Mouse (Mus musculus): ENCODE measurements around the gene Zfp940. TPM values are rescaled to one million over a fixed set of nuclear protein-coding genes. Genes with fewer than 3 reads are reported as not detected.
"Not testable (repeated sequence)": the region's sequence is repeated elsewhere in the genome, so short reads cannot be mapped to it uniquely, and the experiment has no call there.

Zfp940 gene
- 11.8 and 12.4 TPM in 2 replicates for polyA plus RNA-seq (2016; fragmentation: Nextera tagmentation; extraction: Ambion mirVana)

DNA sequence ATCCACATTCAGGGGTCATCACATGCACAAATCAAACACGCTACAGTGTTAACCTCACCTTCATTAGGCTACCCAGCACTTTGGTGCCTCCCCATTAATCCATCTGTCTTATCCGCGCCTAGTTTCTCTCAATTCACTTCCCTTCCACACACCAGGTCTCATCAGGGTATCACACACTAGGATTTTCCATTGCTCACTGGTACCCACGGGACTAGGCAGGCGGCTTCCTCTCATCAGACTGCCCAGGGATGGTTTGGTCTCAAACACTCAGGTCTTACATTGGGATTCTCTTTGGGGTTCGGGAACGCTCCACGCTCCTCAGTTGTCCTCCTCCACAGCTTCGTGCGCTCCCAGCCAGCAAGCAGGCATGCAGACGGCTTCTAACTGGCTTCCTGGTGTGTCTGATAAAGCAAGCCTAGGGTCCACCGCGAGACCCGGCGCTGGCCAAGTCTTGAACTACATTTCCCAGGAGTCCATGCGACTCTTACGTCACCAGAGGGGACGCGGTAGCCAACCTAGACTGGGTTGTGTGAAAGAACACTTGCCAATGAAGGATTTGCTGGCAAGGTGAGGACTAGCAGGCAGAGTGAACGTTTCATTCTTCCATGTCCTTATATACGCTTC is at the start of gene Zfp940:
Gene Zfp940, minus strand, starts transcription at position 451 of the 624 bp plus-strand sequence.
- no peaks in the 10 kb centered on the region for H3K27me3 ChIP-seq
- peaks cover 10% of the 10 kb centered on the region for H3K4me1 ChIP-seq
- 0 out of 2 replicates have a peak, but pooled peaks cover 4% of the 10 kb centered on the region for H3K9me3 ChIP-seq
- ATAC-seq (ENCODE audit: low FRiP score, low read depth), result peak; percentile 98
- H3K4me3 ChIP-seq, result peak within 1 kb of the TSS; percentile 58
- peaks cover 18% of the 10 kb centered on the region for H3K36me3 ChIP-seq
- H3K27ac ChIP-seq (replicated peaks), result peak within 1 kb of the TSS; percentile 32
- peak within 1 kb of the TSS; percentile 70 for H3K9ac ChIP-seq (replicated peaks)
- peak within 1 kb of the TSS; percentile 81 for H3K4me2 ChIP-seq (replicated peaks)
- 2% methylated on average over 21 of the region's 21 CpGs for WGBS

DNA sequence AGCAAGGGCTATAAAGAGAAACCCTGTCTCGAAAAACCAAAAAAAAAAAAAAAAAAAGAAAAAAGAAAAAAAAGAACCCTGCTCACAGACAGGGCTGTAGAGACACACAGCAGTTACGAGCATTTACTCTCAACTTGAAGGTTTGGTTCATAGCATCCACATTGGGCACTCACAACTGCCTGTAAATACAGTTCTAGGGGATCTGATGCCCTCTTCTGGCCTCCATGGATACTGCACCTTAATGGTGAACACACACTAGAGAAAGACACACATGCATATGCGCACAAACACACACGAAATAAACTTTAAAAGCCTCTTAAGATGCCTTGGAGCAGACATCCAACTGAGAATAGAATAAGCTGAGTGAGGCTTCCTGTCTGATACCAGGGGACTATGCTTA is 44.9 kb upstream of the Zfp940 start:
- Histone ChIP-seq H3K9me3 (peaks cover 35% of the 10 kb centered on the region), H3K36me3 (peaks cover 94% of the 10 kb centered on the region), H3K9ac (replicated peaks) (no peak overlapping the region), H3K27me3 (no peaks in the 10 kb centered on the region), H3K4me2 (replicated peaks) (no peak overlapping the region), H3K4me3 (no peak overlapping the region), H3K27ac (replicated peaks) (no peak overlapping the region), H3K4me1 (no peaks in the 10 kb centered on the region)
- ATAC-seq (ENCODE audit: low FRiP score, low read depth), result no peak
- 96% methylated on average over 3 of the region's 4 CpGs for WGBS

DNA sequence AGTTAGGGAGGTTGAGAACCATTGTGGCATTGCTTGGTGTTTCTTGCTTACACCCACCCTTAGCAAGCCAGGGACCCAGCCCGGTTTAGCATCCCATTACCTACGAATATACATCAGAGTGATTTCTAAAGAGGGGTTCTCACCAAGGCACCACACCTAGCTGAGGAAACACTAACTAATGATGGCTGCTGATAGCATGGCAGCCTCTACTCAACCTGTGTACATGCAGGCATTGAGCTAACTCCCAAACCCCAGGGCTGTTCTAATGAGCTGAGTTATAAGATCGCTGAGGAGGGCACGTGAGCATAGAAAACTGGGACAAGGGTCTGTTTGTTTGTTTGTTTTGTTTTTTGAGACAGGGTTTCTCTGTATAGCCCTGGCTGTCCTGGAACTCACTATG is 39.3 kb upstream of the Zfp940 start:
- no peaks in the 10 kb centered on the region for H3K4me1 ChIP-seq
- H3K9me3 ChIP-seq, result peaks cover 51% of the 10 kb centered on the region
- no peaks in the 10 kb centered on the region for H3K27me3 ChIP-seq
- H3K4me2 ChIP-seq (replicated peaks), result no peak overlapping the region
- H3K36me3 ChIP-seq, result peaks cover 81% of the 10 kb centered on the region
- H3K27ac ChIP-seq (replicated peaks), result no peak overlapping the region
- no peak for ATAC-seq (ENCODE audit: low FRiP score, low read depth)
- 96% methylated on average over 4 of the region's 4 CpGs for WGBS
- no peak overlapping the region for H3K9ac ChIP-seq (replicated peaks)
- no peak overlapping the region for H3K4me3 ChIP-seq

DNA sequence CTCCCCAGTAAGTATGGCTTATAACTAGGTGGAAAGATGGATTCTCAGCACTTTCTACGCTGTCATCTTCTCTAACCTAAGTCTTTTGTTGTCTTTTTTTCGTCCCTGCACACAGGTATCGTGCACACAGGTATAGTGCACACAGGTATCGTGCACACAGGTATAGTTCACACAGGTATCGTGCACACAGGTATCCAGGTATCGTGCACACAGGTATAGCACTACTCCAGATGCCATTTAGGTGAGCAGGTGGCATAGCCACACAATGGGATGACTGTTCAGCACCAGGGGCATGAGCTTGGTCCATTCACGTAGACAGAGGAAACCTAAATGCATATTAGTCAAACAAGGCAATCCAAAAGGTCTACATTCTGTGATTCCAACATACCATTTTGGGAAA is 37.0 kb upstream of the Zfp940 start:
- Histone ChIP-seq H3K9ac (replicated peaks) (no peak overlapping the region), H3K4me3 (no peak overlapping the region), H3K4me1 (no peaks in the 10 kb centered on the region), H3K27me3 (no peaks in the 10 kb centered on the region), H3K36me3 (peaks cover 60% of the 10 kb centered on the region), H3K27ac (replicated peaks) (no peak overlapping the region), H3K9me3 (peaks cover 57% of the 10 kb centered on the region), H3K4me2 (replicated peaks) (no peak overlapping the region)
- ATAC-seq (ENCODE audit: low FRiP score, low read depth), result no peak
- WGBS, result 95% methylated on average over 7 of the region's 7 CpGs

DNA sequence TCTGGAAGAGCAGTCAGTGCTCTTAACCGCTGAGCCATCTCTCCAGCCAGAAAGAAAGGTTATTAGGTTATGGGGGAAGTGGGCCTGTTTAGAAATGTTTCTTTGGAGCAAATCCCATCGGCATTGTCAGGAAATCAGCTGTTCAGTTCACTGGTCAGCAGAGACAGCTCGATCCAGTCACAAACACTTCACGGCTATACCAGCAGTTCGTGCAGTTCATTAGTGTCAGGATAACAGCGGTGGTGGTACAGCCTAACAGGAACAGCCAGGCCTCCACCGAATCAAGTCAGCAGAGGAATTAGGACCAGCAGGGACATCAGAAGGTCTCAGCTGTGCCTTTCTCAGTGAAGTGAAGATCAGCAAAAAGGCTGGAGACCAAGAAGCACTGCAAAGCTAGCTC is 27.4 kb upstream of the Zfp940 start:
- WGBS, result 92% methylated on average over 7 of the region's 7 CpGs
- no peak overlapping the region for H3K4me2 ChIP-seq (replicated peaks)
- peaks cover 24% of the 10 kb centered on the region for H3K9me3 ChIP-seq
- H3K27ac ChIP-seq (replicated peaks), result no peak overlapping the region
- H3K27me3 ChIP-seq, result no peaks in the 10 kb centered on the region
- ATAC-seq (ENCODE audit: low FRiP score, low read depth), result no peak
- H3K4me1 ChIP-seq, result no peaks in the 10 kb centered on the region
- H3K9ac ChIP-seq (replicated peaks), result no peak overlapping the region
- no peak overlapping the region for H3K4me3 ChIP-seq
- peaks cover 24% of the 10 kb centered on the region for H3K36me3 ChIP-seq

DNA sequence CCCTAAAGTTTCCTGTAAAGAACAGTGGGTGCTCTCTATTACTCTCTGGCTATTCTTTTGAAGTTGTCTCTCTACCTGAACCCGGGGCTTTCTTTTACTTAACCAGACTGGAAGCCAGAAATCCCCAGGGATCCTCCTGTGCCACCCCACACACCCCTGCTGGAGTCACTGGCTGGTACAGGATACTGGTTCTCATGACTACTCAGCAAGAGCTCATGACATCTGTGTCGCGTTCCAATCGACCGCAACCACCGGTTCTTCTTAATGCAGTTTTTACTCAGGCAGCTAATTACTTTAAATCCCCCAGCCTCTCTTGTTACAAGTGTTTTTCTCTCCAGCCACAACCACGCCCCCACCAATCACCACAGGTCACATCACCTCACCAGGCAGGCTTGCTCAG is 26.6 kb upstream of the Zfp940 start:
- H3K27ac ChIP-seq (replicated peaks), result no peak overlapping the region
- peaks cover 23% of the 10 kb centered on the region for H3K9me3 ChIP-seq
- ATAC-seq (ENCODE audit: low FRiP score, low read depth), result no peak
- H3K4me2 ChIP-seq (replicated peaks), result no peak overlapping the region
- H3K36me3 ChIP-seq, result peaks cover 32% of the 10 kb centered on the region
- H3K4me3 ChIP-seq, result no peak overlapping the region
- no peaks in the 10 kb centered on the region for H3K27me3 ChIP-seq
- 83% methylated on average over 7 of the region's 7 CpGs for WGBS
- no peaks in the 10 kb centered on the region for H3K4me1 ChIP-seq
- no peak overlapping the region for H3K9ac ChIP-seq (replicated peaks)

DNA sequence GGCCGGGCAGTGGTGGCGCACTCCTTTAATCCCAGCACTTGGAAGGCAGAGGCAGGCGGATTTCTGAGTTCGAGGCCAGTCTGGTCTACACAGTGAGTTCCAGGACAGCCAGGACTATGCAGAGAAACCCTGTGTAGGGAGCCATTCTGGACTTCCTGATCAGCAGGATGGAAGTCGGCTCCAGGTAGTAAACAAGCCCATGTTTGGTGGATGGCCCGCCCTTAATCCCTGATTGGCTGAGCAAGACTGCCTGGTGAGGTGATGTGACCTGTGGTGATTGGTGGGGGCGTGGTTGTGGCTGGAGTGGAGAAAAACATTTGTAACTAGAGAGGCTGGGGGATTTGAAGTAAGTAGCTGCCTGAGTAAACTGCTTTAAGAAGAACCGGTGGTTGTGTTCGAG is 24.1 kb upstream of the Zfp940 start:
- H3K36me3 ChIP-seq, result peaks cover 50% of the 10 kb centered on the region
- H3K9me3 ChIP-seq, result peaks cover 30% of the 10 kb centered on the region
- H3K4me3 ChIP-seq; H3K4me1 ChIP-seq; H3K27ac ChIP-seq (replicated peaks); H3K9ac ChIP-seq (replicated peaks); ATAC-seq (ENCODE audit: low FRiP score, low read depth); H3K4me2 ChIP-seq (replicated peaks); H3K27me3 ChIP-seq: not testable (repeated sequence)
- 94% methylated on average over 9 of the region's 9 CpGs for WGBS

DNA sequence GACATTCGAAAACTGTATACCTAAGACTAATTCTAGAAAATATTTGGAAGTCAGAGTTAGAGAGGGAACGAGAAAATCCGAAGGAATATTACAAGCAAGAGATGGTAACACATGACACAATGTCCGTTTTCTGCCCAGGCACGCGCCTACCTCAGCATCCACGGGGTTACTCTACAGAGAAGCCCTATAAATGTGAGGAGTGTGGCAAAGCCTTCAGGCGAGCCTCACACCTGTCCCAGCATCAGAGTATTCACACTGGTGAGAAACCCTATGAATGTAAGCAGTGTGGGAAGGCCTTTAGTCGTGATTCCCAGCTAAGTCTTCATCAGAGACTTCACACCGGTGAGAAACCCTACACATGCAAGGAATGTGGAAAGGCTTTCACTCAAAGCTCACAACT is 20.8 kb upstream of the Zfp940 start:
- peaks cover 38% of the 10 kb centered on the region for H3K9me3 ChIP-seq
- H3K4me1 ChIP-seq, result no peaks in the 10 kb centered on the region
- H3K27ac ChIP-seq (replicated peaks), result no peak overlapping the region
- no peaks in the 10 kb centered on the region for H3K27me3 ChIP-seq
- peaks cover 55% of the 10 kb centered on the region for H3K36me3 ChIP-seq
- no peak overlapping the region for H3K4me3 ChIP-seq
- no peak for ATAC-seq (ENCODE audit: low FRiP score, low read depth)
- no peak overlapping the region for H3K9ac ChIP-seq (replicated peaks)
- no peak overlapping the region for H3K4me2 ChIP-seq (replicated peaks)
- WGBS, result 92% methylated on average over 10 of the region's 10 CpGs

DNA sequence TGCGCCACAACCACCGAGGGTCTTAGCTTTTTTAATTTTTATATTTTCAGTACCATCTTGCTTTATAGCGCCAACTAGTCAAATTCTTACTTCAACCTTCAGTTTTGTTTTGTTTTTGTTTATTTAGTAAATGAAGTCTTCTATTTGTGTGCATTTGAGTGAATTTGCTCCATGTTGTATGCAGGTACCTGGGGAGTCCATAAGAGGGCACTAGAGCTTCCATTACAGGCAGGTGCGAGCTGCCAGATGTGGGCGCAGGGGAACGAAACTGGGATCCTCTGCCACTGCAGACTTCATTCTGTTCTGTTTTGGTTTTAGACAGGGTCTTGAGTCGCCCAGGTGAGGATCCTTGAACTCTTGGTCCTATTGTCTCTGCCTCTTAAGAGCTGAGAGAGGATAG is 8.2 kb upstream of the Zfp940 start:
- H3K9me3 ChIP-seq, result no peaks in the 10 kb centered on the region
- ATAC-seq (ENCODE audit: low FRiP score, low read depth), result no peak
- no peak overlapping the region for H3K27ac ChIP-seq (replicated peaks)
- H3K4me1 ChIP-seq, result peaks cover 7% of the 10 kb centered on the region
- no peak overlapping the region for H3K4me2 ChIP-seq (replicated peaks)
- WGBS, result 89% methylated on average over 7 of the region's 7 CpGs
- no peaks in the 10 kb centered on the region for H3K27me3 ChIP-seq
- H3K36me3 ChIP-seq, result 0 out of 2 replicates have a peak, but pooled peaks cover 6% of the 10 kb centered on the region
- H3K9ac ChIP-seq (replicated peaks), result no peak overlapping the region
- no peak overlapping the region for H3K4me3 ChIP-seq

DNA sequence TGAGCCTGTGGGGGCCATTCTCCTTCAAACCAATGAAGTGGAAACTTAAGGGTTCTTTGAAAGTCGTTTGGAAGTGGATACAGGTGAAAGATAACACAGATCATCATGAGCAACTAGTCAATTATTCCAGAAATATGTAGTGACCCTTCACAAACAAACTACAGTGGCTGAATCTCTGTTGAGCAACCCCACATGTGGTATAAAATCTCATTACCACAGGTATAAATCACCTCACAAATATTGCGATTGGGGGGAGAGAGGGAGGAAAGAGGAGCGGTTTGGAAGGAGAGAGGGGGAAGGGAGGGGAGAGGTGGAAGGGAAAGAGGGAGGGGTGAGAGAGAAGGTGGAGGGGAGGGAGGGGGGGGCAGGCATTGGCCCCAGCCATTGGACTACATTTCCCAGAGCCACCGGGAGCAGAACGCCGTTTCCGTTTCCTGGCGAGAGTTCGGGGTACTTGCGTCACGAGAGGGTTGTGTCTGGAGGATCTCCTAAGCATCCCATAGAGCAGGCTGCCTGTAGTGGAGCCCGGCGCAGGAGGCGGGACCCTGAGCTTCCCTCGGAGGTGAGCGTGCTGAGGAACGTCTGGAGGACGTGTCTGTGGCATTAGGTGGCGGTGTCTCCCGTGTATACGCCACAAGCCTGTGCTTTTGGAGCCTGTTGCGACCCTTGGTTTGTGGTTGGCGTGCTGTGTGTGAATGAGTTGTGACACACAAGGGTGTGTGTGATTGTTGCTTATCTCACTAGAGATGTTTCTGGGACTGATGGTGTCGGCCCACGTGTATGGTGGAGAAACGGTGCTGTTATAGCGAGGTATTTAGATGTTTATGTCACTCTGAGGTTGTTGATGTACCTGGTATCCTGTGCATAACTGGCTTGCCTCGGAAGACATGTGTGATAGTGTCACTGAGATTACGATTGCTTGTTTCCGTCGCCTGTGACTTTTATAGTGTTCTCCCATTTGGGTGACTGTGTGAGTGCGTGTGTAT is 6.4 kb upstream of the Zfp940 start, which contains the start of gene Zfp420:
Gene Zfp420, plus strand, starts transcription at position 448 of the 986 bp plus-strand sequence.
- 0 out of 2 replicates have a peak, but pooled peaks cover 6% of the 10 kb centered on the region for H3K36me3 ChIP-seq
- no peaks in the 10 kb centered on the region for H3K9me3 ChIP-seq
- H3K27ac ChIP-seq (replicated peaks), result peak within 1 kb of the TSS; percentile 63
- ATAC-seq (ENCODE audit: low FRiP score, low read depth), result peak; percentile 98
- H3K27me3 ChIP-seq, result no peaks in the 10 kb centered on the region
- H3K4me2 ChIP-seq (replicated peaks), result peak within 1 kb of the TSS; percentile 79
- H3K4me3 ChIP-seq, result peak within 1 kb of the TSS; percentile 69
- H3K4me1 ChIP-seq, result peaks cover 7% of the 10 kb centered on the region
- 7% methylated on average over 32 of the region's 32 CpGs for WGBS
- H3K9ac ChIP-seq (replicated peaks), result peak within 1 kb of the TSS; percentile 80

DNA sequence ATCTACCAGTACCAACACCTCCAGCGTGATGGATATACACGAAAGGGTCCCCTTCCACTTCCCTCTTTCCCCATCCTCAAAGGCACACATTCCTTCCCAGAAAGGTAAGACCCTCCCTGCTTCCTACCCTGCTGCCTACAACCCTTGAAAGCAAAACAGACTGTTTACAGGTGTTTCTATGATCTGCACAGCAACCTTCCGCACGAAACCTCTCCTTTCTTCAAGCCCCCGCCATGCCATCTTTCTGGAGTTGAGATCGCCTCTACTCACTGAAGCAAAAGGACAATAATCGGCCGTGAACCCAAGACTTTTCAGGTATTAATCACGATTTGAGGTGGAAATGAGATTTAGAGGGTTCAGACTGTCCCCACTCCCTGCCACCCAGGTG is 644 bp downstream of the Zfp940 start:
- ATAC-seq (ENCODE audit: low FRiP score, low read depth), result no peak
- H3K36me3 ChIP-seq, result peaks cover 19% of the 10 kb centered on the region
- no peak overlapping the region for H3K27ac ChIP-seq (replicated peaks)
- 56% methylated on average over 9 of the region's 9 CpGs for WGBS
- H3K4me2 ChIP-seq (replicated peaks), result peak overlapping the region; percentile 81
- peak overlapping the region; percentile 70 for H3K9ac ChIP-seq (replicated peaks)
- H3K4me1 ChIP-seq, result peaks cover 10% of the 10 kb centered on the region
- H3K9me3 ChIP-seq, result 0 out of 2 replicates have a peak, but pooled peaks cover 4% of the 10 kb centered on the region
- no peaks in the 10 kb centered on the region for H3K27me3 ChIP-seq
- H3K4me3 ChIP-seq, result peak overlapping the region; percentile 58

DNA sequence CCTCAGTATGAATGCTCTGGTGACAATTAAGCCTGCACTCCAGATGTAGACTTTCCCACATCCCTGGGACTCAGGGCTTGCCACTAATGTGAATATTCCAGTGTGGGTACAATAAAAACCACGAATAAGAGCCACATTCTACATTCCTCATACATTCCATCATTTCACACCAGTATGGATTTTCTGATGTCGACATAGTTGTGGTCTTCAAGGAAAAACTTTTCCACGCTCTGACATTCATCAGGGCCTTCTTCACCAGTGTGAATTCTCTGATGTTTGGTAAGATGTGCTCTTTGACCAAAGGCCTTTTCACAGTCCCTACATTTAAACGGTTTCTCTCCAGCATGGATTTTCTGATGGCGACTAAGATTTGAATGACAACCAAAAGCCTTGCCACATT is 8.9 kb downstream of the Zfp940 start:
- Histone ChIP-seq H3K4me2 (replicated peaks) (no peak overlapping the region), H3K27ac (replicated peaks) (no peak overlapping the region), H3K9me3 (no peaks in the 10 kb centered on the region), H3K27me3 (no peaks in the 10 kb centered on the region), H3K4me1 (no peaks in the 10 kb centered on the region), H3K4me3 (no peak overlapping the region), H3K9ac (replicated peaks) (no peak overlapping the region), H3K36me3 (peaks cover 46% of the 10 kb centered on the region)
- no peak for ATAC-seq (ENCODE audit: low FRiP score, low read depth)
- 94% methylated on average over 5 of the region's 5 CpGs for WGBS
